In genomic region chr19:43995427-43995826, GRCm38 (mm10) we compare ENCODE assay signal across 30 mouse cellular contexts. TPM values are rescaled to one million over a fixed set of nuclear protein-coding genes. Genes with fewer than 3 reads are reported as not detected.
DNase-seq lines count a peak whose midpoint lies in the region; ATAC-seq and TF ChIP-seq lines count a peak whose summit lies in the region.
"Had no signal": no experiment of that assay in that cellular context is flagged by ENCODE, and none has a peak within 500 bp of the region (broad histone marks: within the 10 kb centered on the region; RNA-seq: fewer than 3 reads in every experiment).

No protein-coding gene starts in this region.

- peaks cover 19% of the 10 kb centered on the region for H3K4me1 ChIP-seq in heart, embryonic 10.5 days
- H3K4me1 ChIP-seq in heart, embryonic 16.5 days (ENCODE audit: control insufficient read depth, insufficient read depth, low read length) = 0 out of 2 replicates have a peak, but pooled peaks cover 5% of the 10 kb centered on the region
- no peaks in the 10 kb centered on the region for H3K4me1 ChIP-seq in heart, adult 2 months (ENCODE audit: control insufficient read depth, insufficient read depth, low read length)
- H3K4me1 ChIP-seq in lung, postnatal 0 days (ENCODE audit: insufficient read depth, low read depth, low read length) = no peaks in the 10 kb centered on the region
- H3K4me1 ChIP-seq: embryonic facial prominence, embryonic 15.5 days; forebrain, embryonic 10.5 days; hindbrain, embryonic 12.5 days had no signal

- no peaks in the 10 kb centered on the region for H3K9me3 ChIP-seq in heart, embryonic 10.5 days
- H3K9me3 ChIP-seq in heart, embryonic 16.5 days (replicated peaks; ENCODE audit: control insufficient read depth, low read length) = no peaks in the 10 kb centered on the region
- no peaks in the 10 kb centered on the region for H3K9me3 ChIP-seq in lung, postnatal 0 days (ENCODE audit: low read length)
- H3K9me3 ChIP-seq: embryonic facial prominence, embryonic 15.5 days; forebrain, embryonic 10.5 days; G1E; hindbrain, embryonic 12.5 days had no signal

- intact Hi-C loops in heart, adult 2 months (cut with DNase I) = no loop called here

- ATAC-seq in heart, embryonic 16.5 days (replicated peaks; ENCODE audit: extremely low read depth, insufficient read depth, low FRiP score) = peak; percentile 67
- peak; percentile 25 for ATAC-seq in lung, postnatal 0 days
- ATAC-seq: CD4-positive, CD25-positive, alpha-beta regulatory T cell, adult 4 months; forebrain, embryonic 14.5 days; hindbrain, embryonic 16.5 days; inflammation-experienced regulatory T-cells, adult 6 months had no signal

- no peak for TF ChIP-seq CTCF in heart, adult 2 months (IDR thresholded peaks at IDR 0.05)
- no peak for TF ChIP-seq CTCF in lung, postnatal 0 days (IDR thresholded peaks at IDR 0.05)

- H3K9ac ChIP-seq in heart, embryonic 16.5 days (ENCODE audit: low read length) = no peak overlapping the region
- no peak overlapping the region for H3K9ac ChIP-seq in heart, adult 2 months (ENCODE audit: low read depth, low read length)
- no peak overlapping the region for H3K9ac ChIP-seq in lung, postnatal 0 days (replicated peaks; ENCODE audit: low read depth)
- H3K9ac ChIP-seq: embryonic facial prominence, embryonic 15.5 days; hindbrain, embryonic 12.5 days had no signal

- DNase-seq in heart, embryonic 10.5 days (ENCODE audit: low spot score) = no peak
- DNase-seq in heart, adult 11 months = no peak
- DNase-seq in heart, adult 2 months = no peak
- no peak for DNase-seq in lung, postnatal 0 days (ENCODE audit: low spot score)
- no peak for DNase-seq in lung, postnatal 25 days (ENCODE audit: low spot score)
- no peak for DNase-seq in natural killer cell, adult 2 months (ENCODE audit: low spot score in 2 of 2)
- DNase-seq: adrenal gland, adult 8-10 months; adrenal gland, postnatal 36 days; B cell, adult 2 months; cerebellum, adult 11 months; cerebellum, adult 8-10 months; cerebellum, postnatal 14 days; embryo, embryonic 11 days; gastrocnemius, adult 2 months; gastrocnemius, postnatal 25 days; heart, postnatal 4 days had no signal

- no peak for TF ChIP-seq POLR2A in heart, adult 2 months (IDR thresholded peaks at IDR 0.05; ENCODE audit: insufficient read depth, low read depth, low read length)

- TF ChIP-seq EP300 in heart, adult 2 months (IDR thresholded peaks at IDR 0.05; ENCODE audit: insufficient read depth, low read depth, low read length) = no peak
- no peak for TF ChIP-seq EP300 in lung, postnatal 0 days (IDR thresholded peaks at IDR 0.05)

- H3K4me2 ChIP-seq in heart, embryonic 16.5 days (ENCODE audit: low read depth, low read length) = no peak overlapping the region
- H3K4me2 ChIP-seq in lung, postnatal 0 days (replicated peaks; ENCODE audit: low read depth, low read length) = no peak overlapping the region
- H3K4me2 ChIP-seq: embryonic facial prominence, embryonic 15.5 days; hindbrain, embryonic 12.5 days had no signal

- no peaks in the 10 kb centered on the region for H3K36me3 ChIP-seq in heart, embryonic 10.5 days
- H3K36me3 ChIP-seq in heart, embryonic 16.5 days (ENCODE audit: control insufficient read depth, insufficient read depth) = no peaks in the 10 kb centered on the region
- H3K36me3 ChIP-seq in heart, adult 2 months (ENCODE audit: control insufficient read depth, insufficient read depth, low read length) = no peaks in the 10 kb centered on the region
- no peaks in the 10 kb centered on the region for H3K36me3 ChIP-seq in lung, postnatal 0 days (ENCODE audit: insufficient read depth, low read length)
- H3K36me3 ChIP-seq: embryonic facial prominence, embryonic 15.5 days; forebrain, embryonic 10.5 days; G1E; hindbrain, embryonic 12.5 days had no signal

- no peaks in the 10 kb centered on the region for H3K27me3 ChIP-seq in heart, embryonic 10.5 days (ENCODE audit: insufficient read depth, poor library complexity, severe bottlenecking)
- H3K27me3 ChIP-seq in heart, embryonic 16.5 days (ENCODE audit: control insufficient read depth, insufficient read depth, low read length) = no peaks in the 10 kb centered on the region
- H3K27me3 ChIP-seq in heart, adult 2 months (ENCODE audit: control insufficient read depth, insufficient read depth, low read length) = no peaks in the 10 kb centered on the region
- H3K27me3 ChIP-seq in lung, postnatal 0 days (replicated peaks; ENCODE audit: insufficient read depth, low read length) = no peaks in the 10 kb centered on the region
- H3K27me3 ChIP-seq: embryonic facial prominence, embryonic 15.5 days; hindbrain, embryonic 12.5 days had no signal

- H3K27ac ChIP-seq in heart, embryonic 10.5 days = 0 out of 2 replicates have a peak overlapping the region, but pooled peaks have one; percentile 16
- H3K27ac ChIP-seq in heart, embryonic 16.5 days (ENCODE audit: low read length) = no peak overlapping the region
- H3K27ac ChIP-seq in heart, adult 2 months = no peak overlapping the region
- H3K27ac ChIP-seq in lung, postnatal 0 days (ENCODE audit: low read length) = no peak overlapping the region
- H3K27ac ChIP-seq: embryonic facial prominence, embryonic 15.5 days; forebrain, embryonic 10.5 days; gastrocnemius, adult 2 months; hindbrain, embryonic 12.5 days had no signal

- WGBS in heart, embryonic 10.5 days = 44% methylated on average over 7 of the region's 7 CpGs
- WGBS in heart, embryonic 16.5 days = 24% methylated on average over 7 of the region's 7 CpGs
- WGBS in heart, adult 2 months = 44% methylated on average over 7 of the region's 7 CpGs
- 48% methylated on average over 7 of the region's 7 CpGs for WGBS in lung, postnatal 0 days

- H3K4me3 ChIP-seq in heart, embryonic 10.5 days = no peak overlapping the region
- H3K4me3 ChIP-seq in heart, embryonic 16.5 days (ENCODE audit: low read length) = no peak overlapping the region
- no peak overlapping the region for H3K4me3 ChIP-seq in heart, adult 2 months
- no peak overlapping the region for H3K4me3 ChIP-seq in lung, postnatal 0 days (ENCODE audit: low read depth, low read length)
- H3K4me3 ChIP-seq: embryonic facial prominence, embryonic 15.5 days; erythroblast, embryonic 14.5 days; forebrain, embryonic 10.5 days; gastrocnemius, adult 2 months; hindbrain, embryonic 12.5 days had no signal

- no peaks in the 10 kb centered on the region for H3K79me2 ChIP-seq in heart, adult 2 months (replicated peaks; ENCODE audit: control insufficient read depth, insufficient read depth, low read length)

RNA-seq across cellular contexts. Expression of gene Cpn1, which starts 9.1 kb away (rescaled TPM):
- 0.80 and 12.9 TPM in 2 replicates for polyA plus RNA-seq in heart, embryonic 10.5 days (2016; fragmentation: Nextera tagmentation; extraction: Ambion mirVana)
- polyA plus RNA-seq in heart, embryonic 16.5 days (2015; fragmentation: Nextera tagmentation; extraction: Ambion mirVana) = 0.45 and 0.57 TPM in 2 replicates
- total RNA-seq in heart, adult 2 months (2021) = under 1 TPM in 1 of 2 experiments, not detected in 1; 0.31 TPM
- 0.18 and 0.47 TPM in 2 replicates for polyA plus RNA-seq in heart, adult 2 months (2012; rRNA removed)
- polyA plus RNA-seq in lung, postnatal 0 days (2015; fragmentation: Nextera tagmentation; extraction: Ambion mirVana) = 5.0 and 5.1 TPM in 2 replicates
- total RNA-seq: common myeloid progenitor, adult 5-6 weeks; G1E; gastrocnemius, adult 2 months; gastrocnemius, postnatal 25 days; granulocyte monocyte progenitor cell, adult 5-6 weeks; heart, postnatal 4 days had no signal
- polyA plus RNA-seq: CD4-positive, CD25-positive, alpha-beta regulatory T cell, adult 4 months; embryonic facial prominence, embryonic 11.5 days; G1E; inflammation-experienced regulatory T-cells, adult 6 months had no signal

RNA-seq across cellular contexts. Expression of gene Cyp2c23, which starts 33.6 kb away (rescaled TPM):
- 0.11 TPM in 1 of 2 replicates, not detected in the other for polyA plus RNA-seq in heart, embryonic 10.5 days (2016; fragmentation: Nextera tagmentation; extraction: Ambion mirVana)
- not detected in 2 replicates for polyA plus RNA-seq in heart, embryonic 16.5 days (2015; fragmentation: Nextera tagmentation; extraction: Ambion mirVana)
- not detected for total RNA-seq in heart, adult 2 months (2021)
- polyA plus RNA-seq in heart, adult 2 months (2012; rRNA removed) = 0.12 TPM in 1 of 2 replicates, not detected in the other
- 0.56 and 0.80 TPM in 2 replicates for polyA plus RNA-seq in lung, postnatal 0 days (2015; fragmentation: Nextera tagmentation; extraction: Ambion mirVana)
- total RNA-seq: common myeloid progenitor, adult 5-6 weeks; gastrocnemius, adult 2 months; gastrocnemius, postnatal 25 days; granulocyte monocyte progenitor cell, adult 5-6 weeks; heart, postnatal 4 days had no signal
- polyA plus RNA-seq: CD4-positive, CD25-positive, alpha-beta regulatory T cell, adult 4 months; embryonic facial prominence, embryonic 11.5 days; embryonic facial prominence, embryonic 15.5 days; erythroblast, embryonic 14.5 days; forebrain, embryonic 10.5 days; forebrain, embryonic 14.5 days; G1E; heart, postnatal 0 days; hindbrain, embryonic 12.5 days; hindbrain, embryonic 16.5 days; inflammation-experienced regulatory T-cells, adult 6 months had no signal

RNA-seq across cellular contexts. Expression of gene Dnmbp, which starts 55.4 kb away (rescaled TPM):
- polyA plus RNA-seq in heart, embryonic 10.5 days (2016; fragmentation: Nextera tagmentation; extraction: Ambion mirVana) = 11.9 and 15.1 TPM in 2 replicates
- polyA plus RNA-seq in heart, embryonic 16.5 days (2015; fragmentation: Nextera tagmentation; extraction: Ambion mirVana) = 8.5 and 9.8 TPM in 2 replicates
- 1 to 10 TPM; 8.1 to 9.8 TPM for total RNA-seq in heart, adult 2 months (2021)
- polyA plus RNA-seq in heart, adult 2 months (2012; rRNA removed) = 7.1 and 9.6 TPM in 2 replicates
- 10.0 and 10.2 TPM in 2 replicates for polyA plus RNA-seq in lung, postnatal 0 days (2015; fragmentation: Nextera tagmentation; extraction: Ambion mirVana)
- polyA plus RNA-seq: erythroblast, embryonic 14.5 days had no signal
